Mouse (Mus musculus) kidney, postnatal 14 days (tissue): ENCODE measurements at regions not wholly inside any gene's neighbourhood (a gene's known extent, or its start where the extent isn't known, plus 50 kb on each side); places are given as distances from the start of the nearest gene placed in this dataset.

ENCODE experiments used
- DNase-seq: peaks from one replicate; pipeline ENCODE4 v3.0.0; 2022; ENCODE audit warnings: mixed read lengths

DNA sequence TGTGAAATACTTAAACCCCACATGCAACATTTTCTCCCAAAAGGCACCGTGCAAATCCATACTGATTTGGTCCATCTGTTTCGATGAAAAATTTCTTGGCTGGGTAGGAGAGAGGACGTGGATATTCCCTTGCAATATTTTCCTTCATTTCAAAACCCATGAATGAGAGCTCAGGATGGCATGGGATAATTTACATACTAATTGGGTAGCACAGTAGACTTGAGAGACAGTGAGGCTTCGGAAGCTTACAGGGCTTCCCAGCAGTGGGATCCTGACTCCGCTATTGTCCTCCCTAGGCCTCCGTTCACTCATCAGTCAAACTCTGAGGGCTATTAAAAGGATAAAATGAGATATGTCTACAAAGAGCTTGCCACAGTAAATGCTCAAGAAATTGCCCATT, 59.8 kb downstream of the Sox3 start:
- DNase-seq: no peak

DNA sequence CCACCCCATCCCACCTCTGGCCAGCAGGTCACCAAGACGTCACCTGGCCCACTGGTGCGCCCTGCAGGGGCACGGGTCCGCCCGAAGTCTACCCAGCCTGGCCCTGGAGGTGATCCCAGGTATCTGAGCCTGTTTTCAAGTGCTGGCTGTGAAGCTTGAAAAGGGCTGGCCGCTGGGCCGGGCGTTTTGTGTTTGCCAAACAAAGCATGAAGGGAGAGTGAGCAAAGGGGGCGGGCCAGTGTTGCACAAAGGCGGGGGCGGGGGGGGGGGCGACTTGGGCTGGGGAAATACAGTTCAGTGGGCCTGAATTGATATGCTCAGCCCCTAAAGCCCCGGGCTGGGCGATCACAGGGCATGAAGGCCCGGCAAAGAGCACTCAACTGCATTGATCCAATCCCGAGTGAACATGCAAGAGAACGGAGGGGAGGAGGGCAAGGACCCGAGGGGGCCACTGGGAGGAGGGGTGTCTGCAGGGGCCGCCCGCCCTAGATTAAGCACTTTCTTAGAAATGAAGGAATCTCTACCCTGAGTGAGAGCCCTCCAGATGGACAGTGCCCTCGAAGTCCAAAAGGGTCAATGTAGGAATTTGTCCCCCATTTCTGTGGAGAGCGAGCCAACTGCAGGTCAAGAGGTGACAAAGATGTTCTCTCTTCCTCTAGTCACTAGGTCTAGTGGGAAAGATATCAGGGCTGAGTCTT, 61.8 kb downstream of the Sox3 start:
- no peak for DNase-seq

DNA sequence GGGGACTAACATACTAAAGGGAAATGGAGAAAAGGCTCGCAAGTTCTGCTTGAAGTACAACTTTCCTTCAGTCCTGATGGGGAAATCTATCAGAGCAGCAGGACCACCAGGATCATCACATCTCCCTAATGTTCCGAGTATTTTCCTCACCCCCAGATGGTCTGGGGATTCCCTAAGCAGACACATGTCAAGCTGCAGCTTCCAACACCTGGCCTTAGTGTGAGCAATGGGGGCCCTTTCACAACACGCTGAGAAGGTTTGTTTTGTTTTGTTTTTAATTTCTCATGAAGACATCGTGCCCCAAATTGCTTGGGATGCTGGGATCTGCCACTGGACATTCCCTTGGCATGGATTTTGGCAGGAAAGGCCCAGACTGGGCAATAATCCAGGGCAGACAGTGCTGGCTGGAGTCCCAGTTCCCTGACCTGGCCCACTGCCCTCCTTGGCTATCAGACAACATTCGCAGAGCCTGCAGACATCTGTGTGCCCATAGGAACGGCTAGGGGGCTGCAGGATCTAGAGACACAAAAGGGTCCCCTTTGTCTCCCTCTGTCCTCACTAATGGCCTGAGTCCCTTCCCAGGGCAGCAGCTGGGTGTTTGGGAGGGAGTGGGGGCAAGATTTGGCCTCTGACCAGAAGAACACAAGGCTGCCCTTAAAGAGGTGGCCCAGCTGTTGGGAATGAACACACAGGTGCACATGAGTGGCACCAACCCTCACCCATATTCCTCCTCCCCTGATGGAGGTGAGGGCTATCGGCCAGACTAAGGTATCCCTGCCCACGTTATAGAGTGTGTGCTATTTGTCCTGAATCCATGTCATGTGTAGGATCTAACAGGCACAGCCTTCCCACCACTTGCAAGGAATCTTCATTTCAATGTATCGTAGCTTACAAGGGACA, 67.8 kb downstream of the Sox3 start:
- peak; percentile 41 for DNase-seq

DNA sequence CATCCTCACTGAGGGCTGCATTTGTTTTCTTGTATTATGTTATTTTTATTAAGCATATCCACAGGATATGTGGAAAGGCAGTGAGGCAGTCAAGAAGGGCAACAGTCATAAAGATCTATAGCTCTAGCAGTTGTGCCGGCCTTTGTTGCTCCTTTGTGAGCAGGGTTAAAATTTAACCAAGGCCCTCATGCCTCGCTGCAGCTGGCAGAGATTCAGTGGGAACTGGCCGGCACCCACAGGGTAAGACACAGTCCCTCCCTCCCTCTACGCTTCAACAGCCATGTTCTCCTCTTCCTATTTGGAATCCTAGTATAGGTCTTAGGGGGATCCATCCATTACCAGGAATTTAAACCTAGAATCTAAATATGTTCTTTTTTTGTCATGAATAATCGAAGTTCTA, 94.7 kb downstream of the Sox3 start:
- DNase-seq: peak; percentile 60

DNA sequence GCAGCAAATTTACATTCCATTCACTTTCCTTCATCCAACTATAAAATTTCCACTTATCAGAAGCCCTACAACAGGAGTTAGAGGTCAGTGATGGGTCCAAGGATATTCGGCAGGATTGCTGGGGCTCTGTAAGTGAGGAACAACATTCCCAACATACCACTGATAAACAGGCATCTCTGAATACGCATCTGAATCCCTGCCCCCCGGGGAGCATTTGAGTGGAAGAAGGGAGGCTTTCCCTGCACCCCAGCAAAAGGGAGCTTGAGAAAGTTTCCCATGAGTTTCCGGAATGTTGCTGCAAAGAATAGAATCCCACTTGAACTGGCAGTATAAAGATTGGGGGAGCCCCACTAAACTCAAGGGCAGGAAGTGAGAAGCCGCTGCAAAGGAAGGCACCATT, 112.5 kb downstream of the Sox3 start:
- DNase-seq: no peak

DNA sequence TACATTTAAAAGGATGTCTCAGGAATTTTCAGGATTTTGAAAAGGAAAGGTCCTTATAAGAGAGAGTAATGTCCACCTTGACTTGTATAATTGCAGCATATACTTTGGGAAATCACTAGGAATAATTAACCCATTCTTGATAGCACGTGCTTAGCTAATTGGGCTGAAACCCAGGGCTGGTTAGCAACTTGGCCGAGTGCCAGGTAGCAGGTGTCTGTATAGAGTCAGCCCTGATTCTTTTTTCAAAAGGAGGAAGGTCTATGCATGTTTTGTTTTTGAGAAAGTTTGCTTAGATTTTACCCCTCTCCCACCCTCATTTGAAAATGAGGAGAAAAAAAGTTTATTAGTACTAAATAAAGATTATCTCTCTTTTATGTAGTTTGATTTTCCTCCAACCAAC, 113.1 kb downstream of the Sox3 start:
- DNase-seq: peak; percentile 5

DNA sequence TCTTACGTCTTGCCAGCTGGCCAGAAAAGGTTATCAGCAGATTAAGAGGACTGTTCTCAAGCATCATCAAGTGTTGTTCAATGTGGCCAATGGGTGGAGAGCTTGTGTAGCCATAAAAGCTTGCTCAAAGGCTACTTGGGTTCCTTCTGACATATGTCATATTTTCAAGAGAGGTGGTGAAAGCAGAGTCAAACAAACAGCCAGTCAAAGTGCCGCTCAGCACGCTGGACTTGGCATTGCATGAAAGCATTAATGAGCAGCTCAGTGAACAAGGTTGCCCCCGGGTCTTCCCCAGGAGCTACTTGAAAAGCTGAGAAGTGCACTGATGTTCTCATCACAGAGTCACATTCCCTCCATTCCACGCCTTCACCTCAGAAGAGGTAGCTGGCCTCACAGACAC, 119.6 kb downstream of the Sox3 start:
- no peak for DNase-seq

DNA sequence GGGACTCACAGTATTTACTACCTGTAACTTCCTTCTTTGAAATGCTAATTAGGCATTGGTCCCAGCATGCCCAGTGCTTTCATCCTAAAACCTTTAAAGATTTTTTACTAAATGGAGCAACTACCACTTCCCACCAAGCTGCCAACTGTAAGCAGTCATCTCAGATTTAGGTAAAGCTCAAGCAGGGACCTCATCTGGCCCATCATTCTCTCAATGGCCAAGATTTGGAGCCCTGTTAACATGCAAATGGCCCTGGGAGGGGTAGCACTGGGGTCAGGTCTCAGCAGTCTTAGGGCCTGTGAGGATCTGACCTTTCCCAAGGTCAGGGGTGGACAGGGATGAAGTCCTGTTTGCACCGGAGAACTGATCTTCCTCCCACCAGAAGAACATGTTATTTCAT, 120.8 kb downstream of the Sox3 start:
- no peak for DNase-seq

DNA sequence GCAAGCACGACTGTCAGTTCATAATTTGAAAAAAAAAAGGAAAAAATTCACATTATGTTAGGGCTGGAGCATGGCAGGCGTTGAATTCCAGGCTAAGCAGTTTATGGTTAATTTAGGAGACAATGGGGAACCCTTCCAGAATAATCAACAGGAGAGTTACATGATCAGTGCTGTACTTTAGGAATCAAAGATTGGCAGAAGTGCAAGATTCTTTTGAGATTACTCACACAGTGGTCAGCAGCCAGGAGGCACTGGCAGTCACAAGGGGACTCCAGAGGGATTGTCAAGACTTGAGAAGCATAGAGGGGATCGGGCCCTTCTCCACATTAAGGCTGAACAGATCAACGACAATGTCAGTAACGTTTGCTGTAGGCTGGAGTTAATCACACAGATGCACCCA, 142.8 kb downstream of the Sox3 start:
- no peak for DNase-seq

DNA sequence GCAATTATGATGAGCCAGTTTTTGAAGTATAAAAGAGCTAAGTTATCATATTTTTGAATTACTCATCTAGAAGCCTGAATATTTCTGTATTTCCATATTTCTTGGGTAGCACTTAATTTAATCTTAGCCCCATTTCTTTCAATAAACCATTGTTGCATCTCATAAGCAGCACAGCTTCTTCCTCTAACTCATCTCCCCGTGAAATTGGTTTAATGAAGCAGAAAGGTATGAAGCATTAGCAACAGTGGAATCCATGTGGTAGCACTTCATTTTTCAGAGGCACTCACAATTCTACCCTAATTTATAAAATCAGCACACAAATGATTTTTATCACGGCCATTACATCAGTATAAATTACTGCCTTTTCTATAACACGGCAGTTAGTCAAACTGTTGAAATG, 149.3 kb downstream of the Sox3 start:
- no peak for DNase-seq

DNA sequence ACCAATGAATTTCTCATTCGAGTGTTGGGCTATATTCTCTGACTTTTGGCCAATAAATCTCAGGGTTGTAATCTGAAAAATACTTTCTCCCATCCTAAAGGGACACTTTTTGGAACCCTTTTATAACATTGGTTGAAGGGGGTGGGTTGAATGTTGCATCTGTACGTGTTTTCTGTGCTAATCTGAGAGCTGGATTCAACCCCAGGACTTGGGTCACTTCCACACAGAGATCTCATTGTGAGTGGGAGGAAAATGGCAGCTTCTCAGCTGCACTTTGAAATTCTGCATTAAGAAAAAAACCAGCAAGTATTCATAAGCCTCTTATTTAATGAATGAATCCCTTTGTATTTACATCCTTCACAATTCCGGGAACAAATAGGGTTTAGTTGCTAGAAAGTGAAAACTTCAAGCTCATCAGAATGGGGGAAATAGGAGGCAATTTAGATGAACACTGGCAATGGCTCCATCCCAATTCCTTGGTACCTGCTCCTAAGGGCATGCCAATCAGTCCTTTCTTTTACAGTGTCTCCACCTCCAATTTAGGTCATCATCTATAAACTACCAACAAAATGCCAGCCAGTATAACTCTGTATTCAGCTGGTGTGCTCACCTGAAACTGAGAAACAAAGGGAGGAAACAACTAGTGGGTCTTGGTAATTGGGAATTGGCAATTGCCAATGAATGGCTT, 150.1 kb downstream of the Sox3 start:
- no peak for DNase-seq

DNA sequence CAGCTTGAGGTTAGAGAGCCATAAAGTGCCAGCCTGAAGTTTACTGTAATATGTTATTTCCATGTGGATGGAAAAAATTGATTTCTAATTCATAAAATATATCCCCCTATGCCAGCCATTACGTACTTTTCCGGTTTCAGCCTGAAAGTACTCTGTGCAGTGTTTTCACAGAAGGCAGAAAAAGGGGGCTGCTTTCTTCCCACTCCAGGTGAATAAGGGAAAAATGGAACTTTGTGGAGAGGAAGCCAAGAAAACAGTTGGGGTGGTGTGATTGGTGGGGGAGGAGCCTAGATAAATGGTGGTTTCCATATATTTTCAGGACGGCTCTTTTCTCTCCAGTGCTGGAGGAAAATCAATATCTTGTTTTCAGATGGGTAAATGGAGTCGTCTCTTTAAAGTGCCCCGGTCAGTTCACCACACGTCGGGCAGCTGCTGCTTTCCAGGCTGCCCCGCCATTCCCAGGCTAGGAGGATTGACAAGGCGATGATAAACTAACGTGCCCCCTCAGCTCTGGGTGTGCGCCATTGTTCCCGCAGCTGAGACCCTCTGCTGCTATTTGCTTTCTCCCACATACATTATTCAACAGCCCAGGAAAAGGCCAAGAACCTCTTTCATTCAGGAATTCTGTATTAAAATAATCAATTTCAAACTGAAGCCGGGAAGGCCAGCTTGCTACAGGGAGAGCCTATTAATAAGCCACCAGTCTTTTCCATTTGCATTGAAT, 127.1 kb upstream of the Atp11c start:
- no peak for DNase-seq

DNA sequence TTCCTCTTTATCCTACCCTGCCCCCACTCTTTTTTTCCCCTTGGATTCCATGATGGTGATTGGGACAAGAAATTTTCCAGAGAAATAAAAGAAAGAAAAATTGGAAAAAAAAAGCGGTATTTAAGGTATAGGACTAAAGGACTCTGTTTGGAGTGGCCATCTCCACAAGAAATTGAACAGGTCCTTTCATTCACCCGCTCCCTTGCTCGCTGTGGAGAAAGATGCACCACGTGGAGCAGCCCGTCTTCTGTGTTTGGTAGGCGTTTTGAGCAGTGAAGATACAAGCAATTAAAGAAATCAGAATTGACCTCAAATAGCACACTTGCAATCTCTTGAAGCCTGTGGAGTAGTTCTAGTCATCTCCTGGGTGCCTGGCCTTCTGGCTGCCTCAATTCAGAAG, 126.3 kb upstream of the Atp11c start:
- DNase-seq: no peak

DNA sequence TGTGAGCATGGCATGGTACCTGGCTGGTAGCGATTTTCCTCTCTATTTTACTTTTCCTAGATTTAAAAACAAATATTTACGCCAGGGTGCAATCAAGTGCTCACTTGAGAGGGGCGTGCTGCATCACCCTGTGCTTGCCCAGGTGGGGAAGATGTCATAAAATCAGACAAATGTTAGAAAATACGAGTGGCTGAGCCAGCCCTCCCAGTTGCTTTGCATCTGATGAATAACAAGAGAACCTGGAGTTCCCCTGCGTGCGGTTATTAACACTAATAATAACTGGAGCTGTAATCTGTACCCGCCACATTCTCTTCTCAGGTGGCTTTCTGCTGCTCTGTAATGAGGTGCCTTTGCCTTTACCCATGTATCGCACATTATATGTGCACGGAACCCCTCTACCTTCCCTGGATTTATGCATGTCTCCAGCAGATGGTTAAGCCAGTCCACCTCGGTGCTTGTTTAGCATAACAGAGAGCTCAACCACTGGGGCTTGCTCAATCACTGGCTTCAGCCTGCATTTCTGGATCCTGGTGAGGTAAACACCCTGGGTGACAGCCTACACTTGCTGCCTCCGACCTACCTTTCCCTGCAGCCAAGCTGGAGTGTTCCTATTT, 125.8 kb upstream of the Atp11c start:
- no peak for DNase-seq

DNA sequence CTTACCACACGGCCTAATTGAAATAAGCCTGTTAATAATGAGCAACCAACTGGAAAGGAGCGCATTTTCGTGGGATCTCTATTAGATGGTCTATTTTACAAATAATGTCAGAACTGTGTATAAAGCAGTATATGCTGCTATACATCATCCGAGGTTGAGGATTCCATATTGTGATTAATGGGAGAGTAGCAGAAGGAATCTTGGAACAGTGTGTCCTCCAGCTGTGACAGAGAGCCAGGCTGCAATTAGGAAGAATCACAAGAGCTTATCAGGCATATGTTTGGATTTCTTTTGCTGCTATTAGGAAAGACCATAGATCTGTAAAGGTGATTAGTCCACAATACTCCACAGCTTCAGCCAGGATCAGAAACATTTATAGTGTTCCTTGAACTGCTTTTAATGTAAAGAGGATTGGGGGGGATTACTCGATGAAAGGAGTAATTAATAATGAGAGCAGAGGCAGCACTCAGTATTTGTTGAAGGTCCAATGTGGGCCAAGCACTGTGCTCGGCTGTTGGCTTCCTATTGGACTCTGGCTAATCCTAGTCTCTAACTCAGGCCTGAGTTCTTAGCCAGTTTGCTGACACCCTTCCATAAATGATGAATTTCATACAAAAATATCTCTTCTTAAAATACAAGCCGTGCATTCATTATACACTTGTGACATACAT, 88.7 kb upstream of the Atp11c start:
- no peak for DNase-seq

DNA sequence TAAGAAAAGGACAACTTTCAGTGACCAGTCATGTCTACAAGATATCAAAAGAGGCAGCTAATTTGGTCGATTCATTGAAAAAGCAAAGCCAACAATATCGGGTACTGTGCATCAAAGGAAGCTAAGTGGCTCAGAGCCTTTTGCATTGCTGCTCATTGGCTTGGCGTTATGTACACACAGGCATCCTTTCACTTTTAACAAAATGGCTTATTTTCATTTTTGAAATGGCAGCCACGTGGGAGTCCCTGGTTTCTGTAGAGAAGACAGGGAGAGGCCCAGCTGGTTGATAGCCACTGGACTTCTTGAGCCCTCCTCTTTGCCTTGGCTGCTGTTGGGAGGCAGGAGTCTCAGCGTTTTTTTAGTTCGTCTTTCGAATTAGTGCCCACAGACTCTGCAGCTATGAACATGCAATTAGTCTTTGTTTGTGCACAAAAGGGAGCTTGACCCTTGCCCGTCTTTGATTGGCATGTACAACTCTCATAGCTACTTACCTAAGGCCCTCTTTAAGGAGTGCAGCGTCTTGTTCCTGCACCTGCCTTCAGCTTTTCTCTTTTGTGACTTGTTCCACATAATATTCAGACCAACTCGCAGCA, 52.3 kb upstream of the Atp11c start:
- no peak for DNase-seq
